Mouse (Mus musculus): ENCODE results near the gene Gm45785. TPM values are rescaled to one million over a fixed set of nuclear protein-coding genes. Genes with fewer than 3 reads are reported as not detected.

The Gm45785 gene
- polyA plus RNA-seq, 1 experiment from 2014 or later = not detected

GRCm38 (mm10) chr7:140840750-140841735 lies 15.1 kb downstream of the Gm45785 start:
- Histone ChIP-seq H3K9me3 (no peaks in the 10 kb centered on the region), H3K4me1 (peaks cover 3% of the 10 kb centered on the region; the same call in 1 of the 2 replicates), H3K36me3 (no peaks in the 10 kb centered on the region), H3K4me2 (no peak overlapping the region), H3K4me3 (no peak overlapping the region), H3K27ac (no peak overlapping the region), H3K9ac (no peak overlapping the region), H3K27me3 (peaks cover 41% of the 10 kb centered on the region)
- no peak for ATAC-seq (ENCODE audit: insufficient number of reproducible peaks, insufficient read depth, low FRiP score, low TSS enrichment, low read depth)
- 33% methylated on average over 19 of the region's 19 CpGs for WGBS

GRCm38 (mm10) chr7:140839556-140839955 lies 16.6 kb downstream of the Gm45785 start:
- no peaks in the 10 kb centered on the region for H3K9me3 ChIP-seq
- no peak overlapping the region for H3K27ac ChIP-seq
- H3K27me3 ChIP-seq = peaks cover 41% of the 10 kb centered on the region
- no peak overlapping the region for H3K4me2 ChIP-seq
- ATAC-seq (ENCODE audit: insufficient number of reproducible peaks, insufficient read depth, low FRiP score, low TSS enrichment, low read depth) = no peak
- no peaks in the 10 kb centered on the region for H3K36me3 ChIP-seq
- H3K9ac ChIP-seq = no peak overlapping the region
- no peak overlapping the region for H3K4me3 ChIP-seq
- 59% methylated on average over 5 of the region's 5 CpGs for WGBS
- H3K4me1 ChIP-seq = no peaks in the 10 kb centered on the region

DNA sequence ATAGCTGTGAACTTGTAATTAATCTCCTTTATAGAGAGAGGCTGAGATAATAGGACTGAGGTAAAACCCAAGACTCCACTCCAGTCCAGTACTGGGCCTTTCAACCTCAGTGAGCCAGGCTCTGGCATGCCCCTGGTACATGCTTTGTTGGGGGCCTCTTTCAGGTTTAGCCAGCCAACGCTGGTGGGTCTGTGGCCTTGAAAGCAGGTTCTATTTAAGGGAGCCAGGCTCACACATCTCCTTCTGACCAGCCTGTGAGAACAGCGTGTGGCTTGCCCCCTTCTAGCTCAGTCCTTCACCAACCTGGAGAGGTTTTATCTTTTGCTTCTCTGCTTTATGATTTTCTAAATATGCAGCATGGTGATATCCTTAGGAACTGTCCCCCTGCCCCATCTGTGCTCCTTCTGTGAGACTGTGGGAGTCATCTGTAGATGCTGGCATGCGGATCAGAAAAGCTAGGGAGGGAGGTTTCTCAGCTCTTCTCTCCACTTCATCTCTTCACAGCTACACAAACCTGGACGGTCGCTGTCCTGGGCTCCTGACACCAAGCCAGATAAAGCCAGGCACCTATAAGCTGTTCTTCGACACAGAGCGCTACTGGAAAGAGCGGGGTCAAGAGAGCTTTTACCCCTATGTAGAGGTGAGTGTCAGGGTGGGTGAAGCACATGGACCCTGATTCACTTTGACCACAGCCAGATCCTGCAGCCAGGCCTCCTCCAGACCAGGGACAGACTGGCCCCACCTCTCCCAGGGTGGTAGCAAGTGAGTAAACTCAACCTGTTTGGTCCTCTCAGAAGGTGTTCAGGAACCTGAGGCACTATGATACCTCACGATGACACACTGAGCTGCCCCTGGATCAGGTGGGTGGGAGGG lies 19.7 kb downstream of the Gm45785 start:
- Histone ChIP-seq H3K27ac (no peak overlapping the region), H3K4me2 (no peak overlapping the region), H3K4me3 (no peak overlapping the region), H3K9ac (no peak overlapping the region), H3K9me3 (no peaks in the 10 kb centered on the region), H3K4me1 (no peaks in the 10 kb centered on the region), H3K36me3 (no peaks in the 10 kb centered on the region), H3K27me3 (peaks cover 12% of the 10 kb centered on the region)
- ATAC-seq (ENCODE audit: insufficient number of reproducible peaks, insufficient read depth, low FRiP score, low TSS enrichment, low read depth) = no peak
- 82% methylated on average over 9 of the region's 9 CpGs for WGBS

GRCm38 (mm10) chr7:140835758-140836087 lies 20.4 kb downstream of the Gm45785 start:
- Histone ChIP-seq H3K4me1 (no peaks in the 10 kb centered on the region), H3K36me3 (no peaks in the 10 kb centered on the region), H3K27me3 (peaks cover 5% of the 10 kb centered on the region), H3K4me2 (no peak overlapping the region), H3K9me3 (no peaks in the 10 kb centered on the region), H3K27ac (no peak overlapping the region), H3K9ac (no peak overlapping the region), H3K4me3 (no peak overlapping the region)
- ATAC-seq (ENCODE audit: insufficient number of reproducible peaks, insufficient read depth, low FRiP score, low TSS enrichment, low read depth) = no peak
- 80% methylated on average over 2 of the region's 2 CpGs for WGBS

GRCm38 (mm10) chr7:140834968-140835757 lies 21.0 kb downstream of the Gm45785 start, which contains the start of gene Urah:
Gene Urah (plus strand): TSS chr7:140835018.
- 34% methylated on average over 20 of the region's 20 CpGs for WGBS
- no peaks in the 10 kb centered on the region for H3K36me3 ChIP-seq
- peaks cover 2% of the 10 kb centered on the region for H3K27me3 ChIP-seq
- no peak within 1 kb of the TSS for H3K4me3 ChIP-seq
- no peaks in the 10 kb centered on the region for H3K9me3 ChIP-seq
- no peaks in the 10 kb centered on the region for H3K4me1 ChIP-seq
- no peak within 1 kb of the TSS for H3K9ac ChIP-seq
- no peak within 1 kb of the TSS for H3K4me2 ChIP-seq
- ATAC-seq (ENCODE audit: insufficient number of reproducible peaks, insufficient read depth, low FRiP score, low TSS enrichment, low read depth) = no peak
- H3K27ac ChIP-seq = no peak within 1 kb of the TSS

GRCm38 (mm10) chr7:140833341-140833740 lies 22.8 kb downstream of the Gm45785 start:
- WGBS = 83% methylated on average over 4 of the region's 4 CpGs
- no peak overlapping the region for H3K4me2 ChIP-seq
- no peak overlapping the region for H3K4me3 ChIP-seq
- no peak for ATAC-seq (ENCODE audit: insufficient number of reproducible peaks, insufficient read depth, low FRiP score, low TSS enrichment, low read depth)
- no peak overlapping the region for H3K27ac ChIP-seq
- H3K27me3 ChIP-seq = no peaks in the 10 kb centered on the region; the same call in 1 of the 2 replicates
- H3K9ac ChIP-seq = no peak overlapping the region
- no peaks in the 10 kb centered on the region for H3K36me3 ChIP-seq
- no peaks in the 10 kb centered on the region for H3K4me1 ChIP-seq
- no peaks in the 10 kb centered on the region for H3K9me3 ChIP-seq

DNA sequence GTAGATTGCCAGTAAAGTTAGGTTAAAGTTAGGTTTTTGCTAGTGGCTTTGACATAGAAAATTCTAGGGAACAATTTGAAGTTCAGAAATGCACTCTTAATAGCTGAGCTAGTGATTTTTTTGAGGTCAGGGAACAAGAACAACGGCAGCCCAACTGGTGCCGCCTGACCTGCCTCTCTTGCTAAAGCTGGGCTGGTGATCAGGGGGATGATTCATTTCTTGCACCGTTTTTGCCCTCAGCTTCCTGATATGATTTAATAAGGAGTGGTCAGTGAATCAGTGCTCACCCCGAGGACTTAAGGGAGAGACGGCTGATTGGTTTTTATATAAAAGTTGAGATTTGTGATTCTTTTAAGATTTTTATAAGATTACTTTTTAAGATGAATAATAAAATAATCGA lies 24.7 kb downstream of the Gm45785 start:
- H3K4me2 ChIP-seq = no peak overlapping the region
- H3K27me3 ChIP-seq = 0 out of 2 replicates have a peak, but pooled peaks cover 10% of the 10 kb centered on the region
- no peak for ATAC-seq (ENCODE audit: insufficient number of reproducible peaks, insufficient read depth, low FRiP score, low TSS enrichment, low read depth)
- no peak overlapping the region for H3K27ac ChIP-seq
- H3K4me3 ChIP-seq = no peak overlapping the region
- 73% methylated on average over 6 of the region's 6 CpGs for WGBS
- H3K9me3 ChIP-seq = no peaks in the 10 kb centered on the region
- no peaks in the 10 kb centered on the region for H3K4me1 ChIP-seq
- H3K36me3 ChIP-seq = no peaks in the 10 kb centered on the region
- H3K9ac ChIP-seq = no peak overlapping the region

- no peak overlapping the region for H3K4me3 ChIP-seq
- H3K4me2 ChIP-seq = no peak overlapping the region
- no peak overlapping the region for H3K9ac ChIP-seq
- peaks cover 15% of the 10 kb centered on the region; the same call in 1 of the 2 replicates for H3K27me3 ChIP-seq
- ATAC-seq (ENCODE audit: insufficient number of reproducible peaks, insufficient read depth, low FRiP score, low TSS enrichment, low read depth) = no peak
- no peaks in the 10 kb centered on the region for H3K36me3 ChIP-seq
- no peak overlapping the region for H3K27ac ChIP-seq
- H3K4me1 ChIP-seq = no peaks in the 10 kb centered on the region
- H3K9me3 ChIP-seq = no peaks in the 10 kb centered on the region
- whole genome bisulfite sequencing = 43% methylated on average over 8 of the region's 8 CpGs
These were observed 27.8 kb downstream of the Gm45785 start for GRCm38 (mm10) chr7:140828171-140828881.

DNA sequence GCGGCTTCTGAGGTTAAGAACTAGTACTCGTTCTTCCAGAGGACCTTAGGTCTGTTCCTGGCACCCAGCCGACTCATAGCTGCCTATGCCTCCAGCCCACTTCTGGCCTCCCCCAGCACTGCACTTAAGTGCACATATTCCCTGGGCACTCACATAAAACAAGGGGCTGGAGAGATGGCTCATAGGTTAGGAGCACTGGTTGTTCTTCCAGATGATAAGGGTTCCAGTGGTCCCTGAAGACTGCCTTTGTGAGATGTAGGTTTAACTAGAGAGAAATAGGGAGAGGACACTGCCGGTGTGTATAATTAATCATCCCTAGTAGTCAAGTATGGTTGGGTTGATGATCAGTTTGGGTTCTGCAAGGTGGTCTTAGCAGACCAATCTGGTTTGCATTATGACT lies 33.4 kb downstream of the Gm45785 start:
- H3K36me3 ChIP-seq = no peaks in the 10 kb centered on the region
- H3K9ac ChIP-seq = no peak overlapping the region
- no peak overlapping the region for H3K4me2 ChIP-seq
- ATAC-seq (ENCODE audit: insufficient number of reproducible peaks, insufficient read depth, low FRiP score, low TSS enrichment, low read depth) = no peak
- peaks cover 4% of the 10 kb centered on the region for H3K4me1 ChIP-seq
- no peak overlapping the region for H3K27ac ChIP-seq
- H3K4me3 ChIP-seq = no peak overlapping the region
- no peaks in the 10 kb centered on the region for H3K9me3 ChIP-seq
- peaks cover 19% of the 10 kb centered on the region; the same call in 1 of the 2 replicates for H3K27me3 ChIP-seq
- WGBS = 91% methylated on average over 4 of the region's 4 CpGs

GRCm38 (mm10) chr7:140821653-140822329 lies 34.3 kb downstream of the Gm45785 start, which contains the start of gene Zfp941:
Gene Zfp941 (minus strand): TSS chr7:140822178.
- peaks cover 4% of the 10 kb centered on the region for H3K4me1 ChIP-seq
- peak within 1 kb of the TSS; percentile 69 for H3K9ac ChIP-seq
- peak within 1 kb of the TSS; percentile 55 for H3K4me3 ChIP-seq
- H3K36me3 ChIP-seq = no peaks in the 10 kb centered on the region
- H3K4me2 ChIP-seq = peak within 1 kb of the TSS; percentile 82
- H3K9me3 ChIP-seq = no peaks in the 10 kb centered on the region
- 0 out of 2 replicates have a peak, but pooled peaks have one; percentile 37 for ATAC-seq (ENCODE audit: insufficient number of reproducible peaks, insufficient read depth, low FRiP score, low TSS enrichment, low read depth)
- H3K27ac ChIP-seq = no peak within 1 kb of the TSS
- H3K27me3 ChIP-seq = peaks cover 13% of the 10 kb centered on the region; the same call in 1 of the 2 replicates
- WGBS = under 1% methylated on average over 21 of the region's 21 CpGs

All from embryonic facial prominence, embryonic 13.5 days (tissue).